ENCODE assay signal across 19 mouse cellular contexts in the genomic region with DNA sequence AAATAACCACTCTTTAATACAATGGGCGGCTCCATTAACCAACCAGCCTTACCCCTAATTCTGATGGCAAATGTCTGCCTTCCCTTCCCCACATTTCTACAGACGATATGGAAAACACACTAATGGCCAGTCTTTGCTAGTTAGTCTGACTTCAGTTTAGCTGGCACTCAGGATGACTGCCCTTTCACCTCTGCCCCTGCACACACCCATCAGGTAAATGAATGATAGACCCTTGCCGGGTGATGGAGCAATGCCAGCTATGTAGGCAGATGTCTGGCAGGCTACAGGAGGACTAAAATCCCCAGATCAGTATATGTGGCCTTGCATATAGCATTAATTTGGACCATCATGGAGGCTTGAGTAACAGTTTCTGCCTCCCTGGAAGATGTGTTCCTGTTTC.
DNase-seq lines count a peak whose midpoint lies in the region; ATAC-seq lines count a peak whose summit lies in the region.
"Had no signal": no experiment of that assay in that cellular context is flagged by ENCODE, and none has a peak within 500 bp of the region (broad histone marks: within the 10 kb centered on the region; RNA-seq: fewer than 3 reads in every experiment).

No protein-coding gene starts in this region.

- H3K9me3 ChIP-seq in liver, embryonic 12.5 days (replicated peaks): no peaks in the 10 kb centered on the region
- no peaks in the 10 kb centered on the region for H3K9me3 ChIP-seq in liver, embryonic 16.5 days (replicated peaks; ENCODE audit: control insufficient read depth, low read length)
- H3K9me3 ChIP-seq: embryonic facial prominence, embryonic 12.5 days; forebrain, embryonic 12.5 days; heart, embryonic 12.5 days had no signal

- H3K27me3 ChIP-seq in liver, embryonic 12.5 days (replicated peaks): no peaks in the 10 kb centered on the region
- no peaks in the 10 kb centered on the region for H3K27me3 ChIP-seq in liver, embryonic 16.5 days (ENCODE audit: control insufficient read depth, insufficient read depth, low read depth, low read length)
- H3K27me3 ChIP-seq: embryonic facial prominence, embryonic 12.5 days; forebrain, embryonic 12.5 days; heart, embryonic 12.5 days had no signal

- ATAC-seq in liver, embryonic 12.5 days: no peak
- ATAC-seq in liver, embryonic 16.5 days (ENCODE audit: low read depth): peak; percentile 66
- ATAC-seq: forebrain, embryonic 16.5 days had no signal

- H3K36me3 ChIP-seq in liver, embryonic 12.5 days: no peaks in the 10 kb centered on the region
- H3K36me3 ChIP-seq in liver, embryonic 16.5 days (ENCODE audit: control insufficient read depth, insufficient read depth): no peaks in the 10 kb centered on the region
- H3K36me3 ChIP-seq: embryonic facial prominence, embryonic 12.5 days; forebrain, embryonic 12.5 days had no signal

- no peaks in the 10 kb centered on the region for H3K4me1 ChIP-seq in liver, embryonic 12.5 days
- H3K4me1 ChIP-seq in liver, embryonic 16.5 days (ENCODE audit: control insufficient read depth, low read depth, low read length): no peaks in the 10 kb centered on the region
- H3K4me1 ChIP-seq: embryonic facial prominence, embryonic 12.5 days; forebrain, embryonic 12.5 days had no signal

- WGBS in liver, embryonic 12.5 days (ENCODE audit: insufficient replicate concordance): 61% methylated on average over 3 of the region's 3 CpGs
- 59% methylated on average over 3 of the region's 3 CpGs for WGBS in liver, embryonic 16.5 days (ENCODE audit: insufficient replicate concordance)

- H3K4me3 ChIP-seq in liver, embryonic 12.5 days: no peak overlapping the region
- no peak overlapping the region for H3K4me3 ChIP-seq in liver, embryonic 16.5 days (ENCODE audit: low read depth, low read length)
- H3K4me3 ChIP-seq: embryonic facial prominence, embryonic 12.5 days; forebrain, embryonic 12.5 days; heart, embryonic 12.5 days had no signal

- no peak overlapping the region for H3K27ac ChIP-seq in liver, embryonic 12.5 days
- H3K27ac ChIP-seq in liver, embryonic 16.5 days (ENCODE audit: low read length): no peak overlapping the region
- H3K27ac ChIP-seq: embryonic facial prominence, embryonic 12.5 days; forebrain, embryonic 12.5 days had no signal

- no peak overlapping the region for H3K4me2 ChIP-seq in liver, embryonic 12.5 days
- no peak overlapping the region for H3K4me2 ChIP-seq in liver, embryonic 16.5 days (ENCODE audit: low read depth, low read length)
- H3K4me2 ChIP-seq: embryonic facial prominence, embryonic 12.5 days; forebrain, embryonic 12.5 days; heart, embryonic 12.5 days had no signal

- peak; percentile 14 for DNase-seq in liver
- DNase-seq in kidney, adult 9 months: peak; percentile 92
- DNase-seq in kidney, postnatal 14 days: peak; percentile 82
- no peak for DNase-seq in adrenal gland, postnatal 4 days (ENCODE audit: low spot score in 2 of 2)
- DNase-seq in gastrocnemius, postnatal 4 days (ENCODE audit: low spot score in 2 of 2): no peak
- no peak for DNase-seq in ovary, postnatal 36 days (ENCODE audit: low spot score)
- DNase-seq: adrenal gland, adult 8-10 months; adrenal gland, postnatal 36 days; cerebellum, adult 11 months; cerebellum, adult 8-10 months; cerebellum, postnatal 14 days; gastrocnemius, postnatal 10 days; heart, postnatal 36 days had no signal

- H3K9ac ChIP-seq in liver, embryonic 12.5 days: no peak overlapping the region
- no peak overlapping the region for H3K9ac ChIP-seq in liver, embryonic 16.5 days (ENCODE audit: low read depth, low read length)
- H3K9ac ChIP-seq: embryonic facial prominence, embryonic 12.5 days; forebrain, embryonic 12.5 days; heart, embryonic 12.5 days had no signal

Comparison
In these comparisons a context has a peak if more than half of its experiments do, and no peak if none do; other contexts are left out.
1. DNase-seq: peak in liver (single experiment), kidney, adult 9 months (single experiment) and kidney, postnatal 14 days (single experiment); none in adrenal gland, postnatal 4 days (0 of 2), gastrocnemius, postnatal 4 days (0 of 2) and ovary, postnatal 36 days (single experiment).